Mouse (Mus musculus): ENCODE measurements around the gene Pja2.

DNA sequence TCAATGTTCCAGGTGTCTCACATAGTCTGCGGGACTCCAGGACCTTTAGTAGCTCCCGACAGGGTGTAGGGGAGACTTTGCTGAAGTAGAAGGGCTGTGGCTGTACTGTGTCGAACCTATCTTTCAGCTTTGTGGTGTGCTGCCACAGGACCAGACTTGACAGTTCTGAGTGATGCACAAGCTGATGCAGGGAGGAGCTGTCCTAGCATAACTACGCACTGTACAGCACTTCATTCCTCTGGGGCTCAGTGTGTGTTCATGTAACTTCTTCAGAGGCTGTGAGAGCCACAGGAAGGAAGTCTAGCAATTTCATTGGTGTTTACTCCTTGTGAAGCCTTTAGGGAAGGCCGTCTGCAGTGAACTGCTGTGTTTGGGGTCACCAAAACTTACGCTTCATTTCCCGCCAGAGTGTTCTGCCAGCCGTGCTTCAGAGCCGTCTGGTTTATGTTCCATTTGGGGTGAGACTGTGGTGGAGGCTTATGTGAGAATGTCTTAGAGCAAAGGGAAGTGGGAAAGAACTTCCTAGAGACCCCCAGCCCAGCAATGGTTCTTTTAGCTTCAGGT lies 54.0 kb downstream of the Pja2 start:
- TF ChIP-seq CTCF (IDR thresholded peaks at IDR 0.05; ENCODE audit: insufficient read depth, low read depth, low read length) (no peak), POLR2A (IDR thresholded peaks at IDR 0.05; ENCODE audit: insufficient read depth, low read depth, low read length) (no peak)

All from olfactory bulb, adult 2 months (tissue).